Mouse (Mus musculus) CH12.LX (cell line): ENCODE results near the gene Yy1. TPM values are rescaled to one million over a fixed set of nuclear protein-coding genes. Genes with fewer than 3 reads are reported as not detected.

Experiments
- DNase-seq: peaks from one replicate; pipeline ENCODE4 v3.0.0-alpha.2; 2013; ENCODE audit errors: extremely low read depth
- H3K27ac ChIP-seq: 2 replicates; pipeline ENCODE4 v1.5.1; 2012; ENCODE audit warnings: low read depth, mild to moderate bottlenecking, control low read depth, moderate library complexity; ENCODE audit not compliant: insufficient read depth
- H3K27me3 ChIP-seq: replicated peaks from 2 replicates; pipeline ENCODE3; 2012; ENCODE audit warnings: inconsistent platforms
- H3K36me3 ChIP-seq, 2 experiments: replicated peaks in 1 of 2; 2 replicates each; pipeline versions ENCODE3 to v1.6.1; 2012; ENCODE audit warnings: inconsistent platforms in 1 of 2, low read length in 1 of 2, mild to moderate bottlenecking in 1 of 2, mixed read lengths in 1 of 2, moderate library complexity in 1 of 2; ENCODE audit not compliant: control insufficient read depth in 1 of 2, insufficient read depth in 1 of 2
- H3K4me1 ChIP-seq, 2 experiments: 2 replicates each; pipeline ENCODE4 v1.6.1; 2012; ENCODE audit warnings: inconsistent platforms in 1 of 2, moderate library complexity in 1 of 2; ENCODE audit not compliant: insufficient read depth in 2 of 2, control insufficient read depth in 1 of 2
- H3K4me2 ChIP-seq: 2 replicates; pipeline ENCODE4 v1.6.1; 2012; ENCODE audit warnings: low read depth, mild to moderate bottlenecking, control low read depth; ENCODE audit not compliant: poor library complexity, insufficient read depth, severe bottlenecking
- H3K4me3 ChIP-seq, 3 experiments: fragments of 150-350 bp in 1 of 3; sonication (generic) in 1 of 3; replicated peaks in 1 of 3; 2 replicates each; pipeline versions ENCODE3 to v1.5.1; 2011 to 2012; ENCODE audit warnings: low read depth in 2 of 3, low read length in 2 of 3, mild to moderate bottlenecking in 2 of 3, moderate library complexity in 2 of 3, control low read depth in 1 of 3, improper control_type of control experiment in 1 of 3, inconsistent platforms in 1 of 3, mixed read lengths in 1 of 3; ENCODE audit not compliant: poor library complexity in 1 of 3
- H3K79me2 ChIP-seq: replicated peaks from 2 replicates; pipeline ENCODE4 v1.6.1; 2012; ENCODE audit warnings: mild to moderate bottlenecking, moderate library complexity; ENCODE audit not compliant: control insufficient read depth, poor library complexity, insufficient read depth, severe bottlenecking; ENCODE audit errors: extremely low read depth
- H3K9ac ChIP-seq: 2 replicates; pipeline ENCODE4 v1.6.1; 2012; ENCODE audit warnings: low read depth, mild to moderate bottlenecking, control low read depth, moderate library complexity; ENCODE audit not compliant: insufficient read depth
- H3K9me3 ChIP-seq: replicated peaks from 2 replicates; pipeline ENCODE3; 2012; ENCODE audit warnings: low read length, inconsistent platforms, mixed read lengths
- BHLHE40 ChIP-seq: IDR thresholded peaks from 2 replicates; pipeline ENCODE4 v1.6.1; 2011; ENCODE audit warnings: mild to moderate bottlenecking, low read depth, low read length, improper control_type of control experiment
- ELF1 ChIP-seq: IDR thresholded peaks from 2 replicates; pipeline ENCODE4 v1.6.1; 2014; ENCODE audit warnings: low read depth, mild to moderate bottlenecking, inconsistent platforms, low read length, improper control_type of control experiment
- ETS1 ChIP-seq: conservative IDR thresholded peaks from 2 replicates; pipeline ENCODE4 v1.6.1; 2012; ENCODE audit warnings: low read depth, mild to moderate bottlenecking, inconsistent platforms, low read length, improper control_type of control experiment, moderate library complexity
- HCFC1 ChIP-seq: IDR thresholded peaks from 2 replicates; pipeline ENCODE4 v1.6.1; 2012; ENCODE audit warnings: low read depth, mild to moderate bottlenecking, inconsistent platforms, low read length, improper control_type of control experiment
- JUN ChIP-seq: IDR thresholded peaks from 2 replicates; pipeline ENCODE4 v1.6.1; 2011; ENCODE audit warnings: low read depth, mild to moderate bottlenecking, low read length, improper control_type of control experiment, moderate library complexity; ENCODE audit not compliant: insufficient read depth
- MAX ChIP-seq: IDR thresholded peaks from 2 replicates; pipeline ENCODE4 v1.6.1; 2011; ENCODE audit warnings: low read length, improper control_type of control experiment
- MAZ ChIP-seq: IDR thresholded peaks from 2 replicates; pipeline ENCODE4 v1.6.1; 2012; ENCODE audit warnings: low read depth, mild to moderate bottlenecking, inconsistent platforms, low read length, improper control_type of control experiment, moderate library complexity
- NELFE ChIP-seq: IDR thresholded peaks from 2 replicates; pipeline ENCODE4 v1.6.1; 2011; ENCODE audit warnings: low read depth, low read length, improper control_type of control experiment
- POLR2A ChIP-seq: IDR thresholded peaks from 2 replicates; pipeline ENCODE4 v1.6.1; 2011; ENCODE audit warnings: low read depth, mild to moderate bottlenecking, improper control_type of control experiment, low read length
- POLR2AphosphoS2 ChIP-seq: IDR thresholded peaks from 2 replicates; pipeline ENCODE4 v1.6.1; 2011; ENCODE audit warnings: low read depth, low read length, improper control_type of control experiment
- RCOR1 ChIP-seq: conservative IDR thresholded peaks from 2 replicates; pipeline ENCODE4 v1.6.1; 2012; ENCODE audit warnings: low read depth, mild to moderate bottlenecking, inconsistent platforms, low read length, improper control_type of control experiment
- TBP ChIP-seq: conservative IDR thresholded peaks from 2 replicates; pipeline ENCODE4 v1.6.1; 2011; ENCODE audit warnings: low read depth, low read length, improper control_type of control experiment
- ZKSCAN1 ChIP-seq: IDR thresholded peaks from 2 replicates; pipeline ENCODE4 v1.6.1; 2012; ENCODE audit warnings: low read depth, inconsistent platforms, low read length, improper control_type of control experiment, borderline replicate concordance
- ZMIZ1 ChIP-seq: IDR thresholded peaks from 2 replicates; pipeline ENCODE4 v1.6.1; 2012; ENCODE audit warnings: low read depth, mild to moderate bottlenecking, inconsistent platforms, low read length, improper control_type of control experiment
- dilution Hi-C: fragments of 300-500 bp; cut with MboI; formaldehyde crosslinking; loops from 2 replicates; pipeline ENCODE4 v1.14.3; 2020; ENCODE audit warnings: low sequenced_read_pairs; ENCODE audit not compliant: extremely low pct_unique_long_range_greater_than_20kb, extremely low pct_ligation_motif_present
- in situ Hi-C: fragments of 300-500 bp; cut with MboI; formaldehyde crosslinking; loops from 3 replicates; pipeline ENCODE4 v1.14.3; 2019; ENCODE audit warnings: low sequenced_read_pairs, low pct_ligation_motif_present, low pct_unique_long_range_greater_than_20kb, mixed read lengths
- polyA plus RNA-seq: library from polyadenylated mRNA; unstranded; fragments of >175 nt; gene quantifications from 2 replicates; pipeline ENCODE4 v1.2.1, GENCODE M21; 2012; ENCODE audit warnings: low read depth; ENCODE audit not compliant: insufficient read length
- total RNA-seq, 2 experiments: library from RNA; depleted of rRNA; stranded (reverse); fragments of 300-350 nt in 1 of 2; fragments of >200 nt in 1 of 2; gene quantifications; 2 replicates each; pipeline ENCODE4 v1.2.3; 2012 to 2014

The Yy1 gene
- total and polyA plus RNA-seq, 3 experiments: 30.8 to 56.8 (median 51.7) TPM

- no peaks in the 10 kb centered on the region for H3K9me3 ChIP-seq
- TF ChIP-seq RCOR1 (no peak), BHLHE40 (0 out of 2 replicates have a peak, but pooled peaks have one; percentile 10), TBP (peak; percentile 71; the same call in 1 of the 2 replicates), ZMIZ1 (peak; percentile 60; the same call in 1 of the 2 replicates), ELF1 (peak; percentile 96), MAZ (no peak), POLR2A (peak; percentile 85), NELFE (peak; percentile 84), POLR2AphosphoS2 (peak; percentile 52; the same call in 1 of the 2 replicates), ZKSCAN1 (no peak), HCFC1 (peak; percentile 57)
- peak overlapping the region; percentile 72 to 84 (median 83) for H3K4me3 ChIP-seq
Observed at GRCm38 (mm10) chr12:108765751-108766221, 27.0 kb upstream of the Yy1 start.

GRCm38 (mm10) chr12:108766316-108766715 is 26.5 kb upstream of the Yy1 start:
- no peak overlapping the region for H3K27ac ChIP-seq
- peaks cover 2% of the 10 kb centered on the region for H3K27me3 ChIP-seq
- TF ChIP-seq MAZ (no peak), MAX (no peak), ETS1 (no peak), JUN (no peak), NELFE (no peak), HCFC1 (no peak)
- DNase-seq: no peak
- H3K9me3 ChIP-seq: no peaks in the 10 kb centered on the region
- H3K4me2 ChIP-seq: peak overlapping the region; percentile 76; the same call in 1 of the 2 replicates
- in situ Hi-C loops (loop anchor here (10.0 to 25.0 kb wide), 2 partner anchors 128 to 154 kb away; partner anchors contain the start of genes Wars and Wdr25), dilution Hi-C loops (no loop called here)
- no peaks in the 10 kb centered on the region for H3K79me2 ChIP-seq
- peak overlapping the region; percentile 72 to 84 (median 83) for H3K4me3 ChIP-seq
- peaks cover 16 to 44% of the 10 kb centered on the region in 2 experiments for H3K4me1 ChIP-seq
- peak overlapping the region; percentile 97 for H3K9ac ChIP-seq
- H3K36me3 ChIP-seq: no peaks in the 10 kb centered on the region

More at GRCm38 (mm10) chr12:108765751-108766221, 27.0 kb upstream of the Yy1 start:
- DNase-seq: peak; percentile 84
- in situ Hi-C loops: loop anchor here (10.0 to 25.0 kb wide), 2 partner anchors 129 to 153 kb away; partner anchors contain the start of genes Wars and Wdr25
- dilution Hi-C loops: no loop called here
- Histone ChIP-seq H3K4me1 (peaks cover 16 to 50% of the 10 kb centered on the region in 2 experiments), H3K36me3 (no peaks in the 10 kb centered on the region), H3K4me2 (peak overlapping the region; percentile 76), H3K27me3 (peaks cover 2% of the 10 kb centered on the region), H3K27ac (peak overlapping the region; percentile 74), H3K9ac (peak overlapping the region; percentile 97), H3K79me2 (no peaks in the 10 kb centered on the region)
